Mouse (Mus musculus) right cerebral cortex, postnatal 36 days (tissue): ENCODE measurements around the gene Prrg2.

Source experiments
- DNase-seq, 2 experiments: peaks; one replicate each; pipeline ENCODE4 v3.0.0; 2022; ENCODE audit warnings: low spot score in 2 of 2, mixed read lengths in 1 of 2

Gene Prrg2

GRCm38 (mm10) chr7:45058607-45059571 is 3.6 kb downstream of the Prrg2 start:
- DNase-seq: no peak

- DNase-seq: no peak
Measured at GRCm38 (mm10) chr7:45056972-45057348, 5.5 kb downstream of the Prrg2 start.

GRCm38 (mm10) chr7:45056329-45056971 is 6.0 kb downstream of the Prrg2 start:
- no peak for DNase-seq

- DNase-seq: peak; percentile 93 to 96
Measured at GRCm38 (mm10) chr7:45053931-45054510, 8.5 kb downstream of the Prrg2 start.

- DNase-seq: peak; percentile 61 to 62
Measured at GRCm38 (mm10) chr7:45053117-45053930, 9.2 kb downstream of the Prrg2 start.

- no peak for DNase-seq
Measured at GRCm38 (mm10) chr7:45052862-45053116, 9.7 kb downstream of the Prrg2 start, which contains the start of gene Prr12. Gene Prr12, minus strand, starts transcription at chr7:45052881.

- DNase-seq: peak; percentile 29 to 44
Measured at GRCm38 (mm10) chr7:45052181-45052861, 10.2 kb downstream of the Prrg2 start.

GRCm38 (mm10) chr7:45051601-45051974 is 10.9 kb downstream of the Prrg2 start:
- no peak for DNase-seq

- DNase-seq: peak; percentile 67 to 70
Measured at GRCm38 (mm10) chr7:45050945-45051600, 11.4 kb downstream of the Prrg2 start.

- DNase-seq: no peak
Measured at GRCm38 (mm10) chr7:45048923-45049657, 13.4 kb downstream of the Prrg2 start.

- no peak for DNase-seq
Measured at GRCm38 (mm10) chr7:45048001-45048890, 14.2 kb downstream of the Prrg2 start.

GRCm38 (mm10) chr7:45047491-45047890 is 15.0 kb downstream of the Prrg2 start:
- no peak for DNase-seq

GRCm38 (mm10) chr7:45046853-45047350 is 15.6 kb downstream of the Prrg2 start:
- DNase-seq: no peak

- DNase-seq: no peak
Measured at GRCm38 (mm10) chr7:45045741-45046140, 16.7 kb downstream of the Prrg2 start.

- no peak for DNase-seq
Measured at GRCm38 (mm10) chr7:45043307-45043706, 19.2 kb downstream of the Prrg2 start.

- no peak for DNase-seq
Measured at GRCm38 (mm10) chr7:45040851-45041250, 21.6 kb downstream of the Prrg2 start.

- DNase-seq: no peak
Measured at GRCm38 (mm10) chr7:45038411-45038810, 24.1 kb downstream of the Prrg2 start.

- no peak for DNase-seq
Measured at GRCm38 (mm10) chr7:45037720-45038361, 24.6 kb downstream of the Prrg2 start.
